Mouse (Mus musculus): Measurements from ENCODE around the gene Dmrtb1. TPM values are rescaled to one million over a fixed set of nuclear protein-coding genes. Genes with fewer than 3 reads are reported as not detected.

Dmrtb1 gene
- total RNA-seq (2021) = 1 to 10 TPM; 3.4 to 3.6 TPM

- intact Hi-C loops (cut with DNase I) = no loop called here
These were observed at the start of gene Dmrtb1 for GRCm38 (mm10) chr4:107684130-107684529. Gene Dmrtb1, minus strand, starts transcription at chr4:107684230.

GRCm38 (mm10) chr4:107733603-107734002 lies 49.6 kb upstream of the Dmrtb1 start:
- intact Hi-C loops (cut with DNase I) = no loop called here
- DNase-seq = no peak

More at GRCm38 (mm10) chr4:107684130-107684529, at the start of gene Dmrtb1:
- no peak for DNase-seq

DNA sequence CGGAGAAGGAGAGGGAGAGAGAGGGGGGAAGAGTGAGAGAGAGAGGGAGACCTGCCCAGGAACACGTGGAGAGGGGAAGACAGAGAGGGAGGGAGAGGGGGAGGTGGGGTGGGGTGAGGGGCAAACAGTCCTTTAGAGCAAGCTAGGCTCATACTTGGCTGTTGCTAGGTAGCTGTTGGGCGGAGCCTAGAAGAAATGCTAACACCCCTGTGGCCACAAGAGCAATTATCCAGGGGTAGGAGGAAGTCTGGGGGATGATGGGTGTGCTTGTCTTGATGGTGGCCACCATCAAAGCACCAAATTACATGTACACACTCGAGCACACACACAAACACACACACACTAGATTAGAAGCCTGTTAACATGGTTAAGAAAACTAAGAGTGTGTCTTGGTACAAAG lies 48.6 kb upstream of the Dmrtb1 start:
- no peak for DNase-seq
- intact Hi-C loops (cut with DNase I) = no loop called here

GRCm38 (mm10) chr4:107732182-107732581 lies 48.2 kb upstream of the Dmrtb1 start:
- no peak for DNase-seq
- intact Hi-C loops (cut with DNase I) = no loop called here

DNA sequence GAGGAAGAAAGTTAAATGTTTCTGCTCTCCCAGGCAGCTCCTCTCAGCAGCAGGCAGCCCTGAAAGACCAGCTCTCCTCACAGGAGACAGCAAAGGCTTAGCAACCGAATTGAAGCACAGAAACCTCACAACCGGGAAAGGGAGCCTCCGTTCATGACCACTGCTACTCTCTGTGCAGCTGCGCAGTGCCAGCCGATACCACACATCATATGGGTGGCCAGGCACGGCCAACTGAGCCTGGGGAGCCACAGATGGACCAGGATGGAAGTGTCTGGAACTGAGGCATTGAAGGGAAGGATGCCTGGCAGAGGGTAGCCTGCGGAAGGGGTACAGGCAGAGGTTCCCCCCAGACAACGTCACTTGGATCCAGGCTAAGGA lies 47.0 kb upstream of the Dmrtb1 start:
- intact Hi-C loops (cut with DNase I) = no loop called here
- no peak for DNase-seq

- intact Hi-C loops (cut with DNase I) = no loop called here
- DNase-seq = no peak
These were observed 46.5 kb upstream of the Dmrtb1 start for GRCm38 (mm10) chr4:107730391-107731087.

- intact Hi-C loops (cut with DNase I) = no loop called here
- no peak for DNase-seq
These were observed 41.4 kb upstream of the Dmrtb1 start for GRCm38 (mm10) chr4:107725432-107725831.

GRCm38 (mm10) chr4:107720043-107720830 lies 36.2 kb upstream of the Dmrtb1 start:
- DNase-seq = no peak
- intact Hi-C loops (cut with DNase I) = no loop called here

DNA sequence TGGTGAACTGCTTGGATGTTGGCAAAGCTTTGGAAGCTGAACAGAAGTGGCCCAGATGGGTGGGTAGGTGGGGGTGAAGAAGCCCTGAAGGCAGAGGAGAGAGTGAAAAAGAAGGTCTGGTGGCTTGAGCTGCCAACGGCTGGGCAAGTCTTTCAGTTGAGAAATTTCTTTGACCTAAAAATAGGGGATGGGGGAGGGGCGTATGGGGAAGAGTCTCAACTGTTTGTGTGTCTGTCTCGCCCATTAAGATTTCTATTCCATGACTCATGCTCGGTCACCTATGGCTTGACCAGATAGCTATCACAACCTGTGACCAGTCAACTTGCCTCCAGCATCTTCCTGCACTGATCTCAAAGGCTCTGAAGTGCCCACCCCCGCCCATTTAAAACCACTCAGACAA lies 35.1 kb upstream of the Dmrtb1 start:
- DNase-seq = no peak
- intact Hi-C loops (cut with DNase I) = no loop called here

DNA sequence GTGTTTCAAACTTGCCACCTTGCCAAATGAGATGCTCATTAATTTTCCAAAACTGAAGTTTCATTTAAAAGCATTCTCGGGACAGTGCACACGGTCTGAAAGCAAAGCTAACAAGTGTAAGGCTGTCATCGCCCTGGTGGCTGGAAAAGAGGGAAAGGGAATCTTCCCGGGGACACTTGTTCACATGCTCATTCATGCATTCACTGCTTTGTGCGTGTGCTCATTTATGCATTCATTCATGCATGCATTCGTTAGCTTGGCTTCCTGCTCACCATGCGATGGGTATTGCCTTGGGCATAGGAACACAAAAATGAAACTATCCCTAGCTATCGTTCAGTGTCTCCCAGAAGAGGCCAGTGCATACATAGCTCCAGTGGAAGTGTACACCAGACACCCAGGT lies 34.7 kb upstream of the Dmrtb1 start:
- no peak for DNase-seq
- intact Hi-C loops (cut with DNase I) = no loop called here

DNA sequence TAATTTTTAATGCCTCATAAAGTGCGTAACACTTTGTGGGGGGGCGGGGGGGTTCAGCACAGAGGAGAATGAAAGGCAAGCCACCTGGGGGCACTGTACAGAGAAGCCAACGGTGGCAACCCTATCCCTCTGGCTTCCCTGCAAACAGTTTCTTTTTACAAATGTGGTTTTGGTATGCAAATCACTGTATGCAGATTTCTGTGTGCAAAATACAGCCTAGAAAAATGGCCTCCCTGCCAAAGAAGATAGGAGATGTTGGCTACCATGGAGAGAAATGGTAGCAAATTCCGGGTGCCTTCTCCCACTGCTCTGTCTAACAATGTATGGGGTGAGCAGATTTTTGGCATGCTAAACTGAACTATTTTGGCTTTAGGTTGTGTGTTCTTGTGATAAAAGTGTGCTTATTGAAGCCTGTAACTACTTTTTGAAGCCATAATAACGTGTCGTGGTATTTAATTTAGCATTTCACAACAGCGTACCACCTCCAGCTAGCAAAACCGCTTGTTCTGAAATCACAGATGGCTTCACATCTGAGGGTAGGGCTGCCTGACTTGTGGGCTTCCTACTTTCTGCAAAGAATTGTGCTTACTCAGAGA lies 33.8 kb upstream of the Dmrtb1 start:
- intact Hi-C loops (cut with DNase I) = no loop called here
- no peak for DNase-seq

DNA sequence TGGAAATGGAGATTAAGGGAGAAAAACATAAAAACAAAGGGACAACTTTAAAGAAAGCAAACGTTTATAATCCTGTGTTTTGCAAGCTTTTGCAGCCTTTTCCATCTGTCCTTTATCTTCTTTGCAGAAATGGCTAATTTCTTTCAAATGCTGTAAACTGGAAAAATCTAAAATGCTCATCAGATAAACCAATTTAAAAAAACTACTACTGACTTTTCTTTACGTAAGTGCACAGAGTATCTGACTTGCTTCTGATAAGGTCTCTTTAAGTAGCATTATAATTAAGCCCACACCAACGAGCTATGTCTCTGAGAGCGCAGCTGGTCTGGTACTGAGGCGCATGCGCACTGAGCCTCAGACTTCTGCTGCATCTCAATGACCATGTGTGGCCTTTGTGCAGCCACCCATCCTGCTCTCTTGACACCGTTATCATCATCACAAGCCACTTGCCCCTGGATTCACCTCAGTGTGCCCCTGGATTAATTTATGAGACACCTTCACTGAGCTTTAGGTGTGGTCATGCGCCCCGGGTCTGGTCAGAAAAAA lies 32.8 kb upstream of the Dmrtb1 start:
- intact Hi-C loops (cut with DNase I) = no loop called here
- DNase-seq = no peak

- DNase-seq = no peak
- intact Hi-C loops (cut with DNase I) = no loop called here
These were observed 22.9 kb upstream of the Dmrtb1 start for GRCm38 (mm10) chr4:107706884-107707283.

- DNase-seq = no peak
- intact Hi-C loops (cut with DNase I) = no loop called here
These were observed 20.2 kb upstream of the Dmrtb1 start for GRCm38 (mm10) chr4:107704185-107704584.

DNA sequence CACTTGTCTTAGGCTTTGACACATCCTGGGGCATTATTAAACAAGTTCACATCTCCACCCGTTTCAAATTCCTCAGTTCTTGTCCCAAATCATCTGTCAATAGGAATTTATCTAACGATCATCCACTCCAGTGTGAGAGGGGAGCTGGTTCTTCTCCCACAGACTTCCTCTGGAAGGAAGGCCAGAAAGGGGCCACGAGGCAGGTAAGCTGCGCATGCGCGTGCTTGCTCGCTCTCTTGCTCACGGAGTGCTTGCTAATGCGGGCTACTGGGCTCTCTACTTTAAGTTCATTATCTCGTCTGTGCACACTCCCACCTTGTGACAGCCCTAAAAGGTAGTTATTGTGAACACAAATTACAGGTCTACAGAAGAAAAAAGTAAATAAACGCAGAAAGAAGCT lies 17.6 kb upstream of the Dmrtb1 start:
- DNase-seq = no peak
- intact Hi-C loops (cut with DNase I) = no loop called here

DNA sequence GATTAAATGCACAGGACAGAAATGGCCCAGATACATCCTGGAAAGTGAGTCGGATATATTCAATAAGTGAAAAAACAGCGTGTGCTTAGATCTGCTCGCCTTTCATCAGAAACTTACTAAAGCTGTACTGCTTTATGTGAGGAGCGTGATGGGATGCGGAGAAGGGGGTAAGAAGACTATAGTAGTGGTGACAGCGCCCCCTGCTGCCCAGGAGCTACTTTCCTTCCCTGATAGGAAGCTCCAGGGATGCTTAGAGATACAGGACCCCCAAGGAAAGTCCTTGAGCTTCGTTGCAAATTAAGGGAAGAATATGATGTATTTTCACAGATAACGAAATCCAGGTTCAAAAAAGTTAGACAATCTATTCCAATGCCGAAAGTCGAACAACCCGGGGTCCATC lies 17.1 kb upstream of the Dmrtb1 start:
- peak; percentile 76 for DNase-seq
- intact Hi-C loops (cut with DNase I) = no loop called here

- intact Hi-C loops (cut with DNase I) = no loop called here
These were observed 15.2 kb upstream of the Dmrtb1 start for GRCm38 (mm10) chr4:107699271-107699670.

GRCm38 (mm10) chr4:107693816-107694215 lies 9.8 kb upstream of the Dmrtb1 start:
- intact Hi-C loops (cut with DNase I) = no loop called here
- no peak for DNase-seq

More at GRCm38 (mm10) chr4:107699271-107699670, 15.2 kb upstream of the Dmrtb1 start:
- no peak for DNase-seq

- intact Hi-C loops (cut with DNase I) = no loop called here
- no peak for DNase-seq
These were observed 4.2 kb upstream of the Dmrtb1 start for GRCm38 (mm10) chr4:107688213-107688612.

GRCm38 (mm10) chr4:107687127-107687526 lies 3.1 kb upstream of the Dmrtb1 start:
- DNase-seq = no peak
- intact Hi-C loops (cut with DNase I) = no loop called here

- no peak for DNase-seq
- intact Hi-C loops (cut with DNase I) = no loop called here
These were observed 849 bp downstream of the Dmrtb1 start for GRCm38 (mm10) chr4:107683006-107683756.
